Mouse (Mus musculus) left cerebral cortex, adult 6 months (tissue): ENCODE results near the gene Slc6a16. TPM values are rescaled to one million over a fixed set of nuclear protein-coding genes. Genes with fewer than 3 reads are reported as not detected.

Experiments
- long read RNA-seq, 2 experiments: library from polyadenylated mRNA; unstranded; transcript quantifications; one replicate each; pipeline ENCODE4 v2.0.0; 2019 to 2020
- polyA plus RNA-seq: library from polyadenylated mRNA; unstranded; fragments of <200 nt; fragmentation: Nextera tagmentation; gene quantifications from 2 replicates; pipeline ENCODE4 v1.2.3, GENCODE M21; 2021

The Slc6a16 gene
- polyA plus RNA-seq: 1.1 and 1.6 TPM in 2 replicates
- long read RNA-seq, experiment 1, partial matches to known transcripts: 0 of 1 reads
- long read RNA-seq, experiment 1, other reads (novel, unspliced or antisense): 0 of 1 reads
- long read RNA-seq, experiment 2, partial matches to known transcripts: 0 of 2 reads
- long read RNA-seq, experiment 2, other reads (novel, unspliced or antisense): 1 of 2 reads

GRCm38 (mm10) chr7:45240633-45241388, at the start of gene Slc6a16:
TSS of gene Slc6a16 (plus strand) at chr7:45241085.

GRCm38 (mm10) chr7:45204380-45205143, 36.3 kb upstream of the Slc6a16 start, which contains the start of gene Ccdc155:
TSS of gene Ccdc155 (minus strand) at chr7:45204892.

DNA sequence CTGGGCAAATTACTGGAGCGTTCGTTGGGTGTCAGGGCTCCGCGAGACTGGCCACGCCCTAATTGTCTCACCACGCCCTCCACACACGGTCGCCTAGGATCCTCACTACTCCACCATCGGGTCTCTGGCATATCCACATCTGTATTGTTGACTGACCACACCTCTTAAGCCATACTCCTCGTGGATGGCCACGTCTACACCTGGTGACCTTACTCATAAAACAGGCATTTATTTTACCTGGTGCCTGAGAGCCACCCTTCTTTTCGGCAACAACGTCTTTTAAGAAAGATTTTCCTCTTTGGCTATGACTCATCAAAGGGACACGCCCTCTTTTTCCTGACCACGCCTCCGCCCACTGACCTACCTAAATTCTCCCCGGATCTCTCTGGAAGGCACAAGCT, 29.0 kb upstream of the Slc6a16 start, which contains the start of gene Dkkl1:
Dkkl1 (minus strand) TSS at position 297 of the 401 bp plus-strand sequence.

DNA sequence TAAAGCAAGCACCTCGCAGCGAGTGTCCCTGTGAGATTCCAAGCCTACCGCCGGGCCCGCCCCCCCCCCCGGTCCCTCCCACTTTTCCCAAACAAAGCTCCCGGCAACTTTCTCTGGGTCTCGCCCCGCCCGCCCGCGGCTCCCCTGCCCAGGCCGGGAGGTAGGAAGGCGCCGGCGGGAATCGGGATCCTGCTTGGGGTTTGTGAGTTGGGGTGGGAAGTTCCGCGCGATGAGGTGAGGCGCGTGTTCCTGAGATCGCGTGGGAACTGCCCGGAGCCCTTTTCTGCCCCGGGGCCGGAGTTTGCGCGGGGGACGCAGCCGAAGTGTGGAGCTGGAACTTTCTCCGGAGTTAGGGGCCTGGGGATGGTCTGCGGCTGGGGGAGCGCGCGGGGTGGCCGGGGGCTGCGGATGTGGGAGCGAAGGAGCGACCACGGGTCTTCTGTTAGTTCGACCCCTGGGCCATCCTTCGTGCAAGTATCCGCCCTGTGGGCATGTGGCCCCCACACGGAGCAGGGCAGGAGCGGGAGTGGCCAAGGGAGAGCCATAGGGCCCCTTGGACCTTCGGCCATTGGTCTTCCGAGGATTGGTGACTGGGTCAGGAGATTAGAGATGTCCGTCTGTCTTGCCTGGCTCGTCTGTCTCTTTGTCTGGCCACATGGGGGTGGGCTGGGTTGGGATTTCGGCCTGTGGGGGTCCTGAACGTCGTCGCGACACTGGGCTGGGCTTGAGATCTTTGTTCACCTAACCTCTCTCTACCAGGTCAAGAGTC, 25.0 kb upstream of the Slc6a16 start, which contains the start of gene Tead2:
Tead2 (plus strand) TSS at position 81 of the 769 bp plus-strand sequence.

GRCm38 (mm10) chr7:45238723-45239496, 2.0 kb upstream of the Slc6a16 start, which contains the start of gene Cd37:
TSS of gene Cd37 (minus strand) at chr7:45239115.

GRCm38 (mm10) chr7:45277136-45277760, 36.4 kb downstream of the Slc6a16 start, which contains the start of gene Slc6a21:
TSS of gene Slc6a21 (plus strand) at chr7:45277513.

Other genes starting within 250 kb of the Slc6a16 start
- 11.6 and 14.6 TPM in 2 replicates for gene Irf3, start 243.4 kb upstream of the Slc6a16 start, polyA plus RNA-seq
- gene Bcl2l12, start 242.4 kb upstream of the Slc6a16 start, polyA plus RNA-seq: 2.0 and 2.6 TPM in 2 replicates
- 61.4 and 61.9 TPM in 2 replicates for gene Scaf1, start 224.7 kb upstream of the Slc6a16 start, polyA plus RNA-seq
- 5.0 and 5.8 TPM in 2 replicates for gene Rras, start 223.1 kb upstream of the Slc6a16 start, polyA plus RNA-seq
- gene Prr12, start 188.2 kb upstream of the Slc6a16 start, polyA plus RNA-seq: 3.6 and 6.1 TPM in 2 replicates
- 36.5 and 47.8 TPM in 2 replicates for gene Nosip, start 178.7 kb upstream of the Slc6a16 start, polyA plus RNA-seq
- gene Prrg2, start 178.4 kb upstream of the Slc6a16 start, polyA plus RNA-seq: 11.7 and 12.1 TPM in 2 replicates
- gene Rcn3, start 148.9 kb upstream of the Slc6a16 start, polyA plus RNA-seq: 9.5 and 14.4 TPM in 2 replicates
- gene Fcgrt, start 137.2 kb upstream of the Slc6a16 start, polyA plus RNA-seq: 26.0 and 28.5 TPM in 2 replicates
- gene Rps11, start 116.6 kb upstream of the Slc6a16 start, polyA plus RNA-seq: 1,227 and 1,374 TPM in 2 replicates
- gene Rpl13a, start 112.3 kb upstream of the Slc6a16 start, polyA plus RNA-seq: 2,046 and 2,172 TPM in 2 replicates
- gene Gm45713, start 104.9 kb upstream of the Slc6a16 start, polyA plus RNA-seq: 0.14 TPM in 1 of 2 replicates, not detected in the other
- gene Flt3l, start 104.7 kb upstream of the Slc6a16 start, polyA plus RNA-seq: 0.70 and 0.99 TPM in 2 replicates
- gene Pih1d1, start 86.8 kb upstream of the Slc6a16 start, polyA plus RNA-seq: 37.8 and 48.3 TPM in 2 replicates
- gene Aldh16a1, start 86.5 kb upstream of the Slc6a16 start, polyA plus RNA-seq: 4.8 TPM in 2 replicates
- gene Slc17a7, start 77.1 kb upstream of the Slc6a16 start, polyA plus RNA-seq: 45.6 and 104 TPM in 2 replicates
- gene Gfy, start 61.5 kb upstream of the Slc6a16 start, polyA plus RNA-seq: 0.05 TPM in 1 of 2 replicates, not detected in the other
- not detected in 2 replicates for gene Pth2, start 60.1 kb upstream of the Slc6a16 start, polyA plus RNA-seq
- 3.6 and 4.4 TPM in 2 replicates for gene Ccdc155, start 36.2 kb upstream of the Slc6a16 start, polyA plus RNA-seq
- 41.8 and 55.2 TPM in 2 replicates for gene Dkkl1, start 28.9 kb upstream of the Slc6a16 start, polyA plus RNA-seq
- gene Tead2, start 25.3 kb upstream of the Slc6a16 start, polyA plus RNA-seq: 0.40 and 2.1 TPM in 2 replicates
- gene Cd37, start 2.0 kb upstream of the Slc6a16 start, polyA plus RNA-seq: 9.9 and 10.6 TPM in 2 replicates
- not detected in 2 replicates for gene Slc6a21, start 36.4 kb downstream of the Slc6a16 start, polyA plus RNA-seq
- 9.2 and 15.2 TPM in 2 replicates for gene Trpm4, start 92.7 kb downstream of the Slc6a16 start, polyA plus RNA-seq
- gene Hrc, start 94.2 kb downstream of the Slc6a16 start, polyA plus RNA-seq: 0.05 and 0.11 TPM in 2 replicates
- 11.0 and 32.9 TPM in 2 replicates for gene Ppfia3, start 125.9 kb downstream of the Slc6a16 start, polyA plus RNA-seq
- gene Lin7b, start 129.5 kb downstream of the Slc6a16 start, polyA plus RNA-seq: 270 and 272 TPM in 2 replicates
- gene Snrnp70, start 154.7 kb downstream of the Slc6a16 start, polyA plus RNA-seq: 34.4 and 37.7 TPM in 2 replicates
- gene Kcna7, start 164.6 kb downstream of the Slc6a16 start, polyA plus RNA-seq: not detected in 2 replicates
- 0.10 TPM in 1 of 2 replicates, not detected in the other for gene Ntf5, start 172.6 kb downstream of the Slc6a16 start, polyA plus RNA-seq
- 0.19 TPM in 1 of 2 replicates, not detected in the other for gene Lhb, start 179.7 kb downstream of the Slc6a16 start, polyA plus RNA-seq
- 8.9 and 9.1 TPM in 2 replicates for gene Gys1, start 193.8 kb downstream of the Slc6a16 start, polyA plus RNA-seq
- 34.4 and 45.9 TPM in 2 replicates for gene Ruvbl2, start 197.0 kb downstream of the Slc6a16 start, polyA plus RNA-seq
- gene Ftl1, start 218.8 kb downstream of the Slc6a16 start, polyA plus RNA-seq: 1,322 and 1,591 TPM in 2 replicates
- gene Bax, start 225.8 kb downstream of the Slc6a16 start, polyA plus RNA-seq: 94.9 and 121 TPM in 2 replicates
- 0.08 and 0.17 TPM in 2 replicates for gene Tulp2, start 240.8 kb downstream of the Slc6a16 start, polyA plus RNA-seq
- not detected in 2 replicates for gene Gm45808, start 245.7 kb downstream of the Slc6a16 start, polyA plus RNA-seq
- gene Dhdh, start 247.7 kb downstream of the Slc6a16 start, polyA plus RNA-seq: 3.8 TPM in 2 replicates